Mouse (Mus musculus): Measurements from ENCODE around the gene Ube2q2.
"Not testable (repeated sequence)": the region's sequence is repeated elsewhere in the genome, so short reads cannot be mapped to it uniquely, and the experiment has no call there.

Ube2q2 gene

DNA sequence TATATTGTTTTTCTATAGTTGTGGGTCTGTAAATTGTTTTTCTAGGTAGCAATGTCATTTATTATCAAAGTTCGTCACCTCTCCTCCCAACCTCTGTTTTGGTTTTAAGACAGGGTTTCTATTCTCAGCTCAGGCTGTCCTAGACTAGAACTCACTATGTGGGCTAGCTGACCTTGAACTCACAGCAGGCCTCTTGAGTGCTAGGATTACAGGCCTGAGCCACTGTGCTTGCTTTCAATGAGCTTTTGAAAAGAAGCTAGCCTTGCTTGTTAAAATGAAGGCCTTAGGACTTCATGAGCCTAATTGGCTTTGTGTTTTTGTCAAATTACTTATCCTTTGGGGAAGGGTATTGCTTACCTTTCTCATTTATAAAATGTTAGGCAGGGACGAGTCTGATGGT is 25.6 kb downstream of the Ube2q2 start:
- DNase-seq = no peak

DNA sequence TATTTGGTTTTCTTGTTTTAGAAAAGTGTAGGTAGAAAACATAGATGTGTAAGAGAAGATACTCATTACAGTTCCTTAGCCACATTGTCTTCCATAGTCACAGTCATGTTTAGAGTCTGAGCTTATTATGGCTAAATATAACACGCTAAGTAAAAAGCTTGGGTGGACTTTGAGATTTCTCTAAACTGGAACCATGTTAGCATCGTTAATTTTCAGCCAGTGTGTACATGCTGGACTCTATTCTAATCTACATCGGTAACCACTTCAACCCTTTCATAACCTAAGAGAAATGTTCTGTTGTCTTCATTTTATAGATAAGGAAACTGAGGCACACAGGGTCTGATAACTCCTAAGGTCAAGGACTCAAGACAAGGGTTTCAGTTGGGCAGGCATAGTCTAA is 47.2 kb downstream of the Ube2q2 start:
- DNase-seq = no peak

DNA sequence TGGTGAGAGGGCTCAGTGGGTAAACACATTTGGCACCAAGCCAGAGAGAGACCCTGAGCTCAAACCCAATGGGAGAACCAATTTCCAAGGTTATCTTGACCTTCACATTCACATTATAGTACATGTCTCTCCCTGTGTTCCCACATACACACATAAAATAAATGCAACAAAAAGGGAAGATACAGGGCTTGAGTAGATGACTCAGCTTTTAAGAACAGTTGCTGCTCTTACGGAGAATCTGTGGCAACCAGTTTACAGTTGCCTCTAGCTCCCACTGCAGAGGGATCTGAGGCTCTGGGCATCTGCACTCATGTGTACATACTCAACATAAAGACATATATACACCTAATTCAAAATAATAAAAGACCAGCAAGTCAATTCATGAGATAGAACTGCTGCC is 49.6 kb downstream of the Ube2q2 start:
- DNase-seq = no peak

DNA sequence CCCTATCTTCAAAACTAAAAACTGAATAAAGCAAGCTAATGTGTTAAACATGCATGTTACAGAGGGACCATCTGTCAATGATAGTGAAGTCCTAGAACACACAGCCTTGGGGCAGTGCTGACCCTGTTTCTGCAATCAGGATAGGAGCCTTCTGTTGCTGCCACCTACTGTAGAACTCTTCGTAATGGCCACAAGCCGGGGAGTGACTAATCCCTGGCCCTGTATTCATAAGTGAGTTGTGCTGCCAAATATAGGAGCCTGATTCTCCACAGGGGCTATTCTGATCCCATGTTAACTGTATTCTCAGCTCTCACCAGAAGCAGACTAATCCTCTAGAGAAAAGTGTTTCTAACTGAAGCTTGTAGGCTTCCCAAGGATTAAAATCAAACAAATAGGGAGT is 50.7 kb downstream of the Ube2q2 start:
- peak; percentile 77 for DNase-seq

DNA sequence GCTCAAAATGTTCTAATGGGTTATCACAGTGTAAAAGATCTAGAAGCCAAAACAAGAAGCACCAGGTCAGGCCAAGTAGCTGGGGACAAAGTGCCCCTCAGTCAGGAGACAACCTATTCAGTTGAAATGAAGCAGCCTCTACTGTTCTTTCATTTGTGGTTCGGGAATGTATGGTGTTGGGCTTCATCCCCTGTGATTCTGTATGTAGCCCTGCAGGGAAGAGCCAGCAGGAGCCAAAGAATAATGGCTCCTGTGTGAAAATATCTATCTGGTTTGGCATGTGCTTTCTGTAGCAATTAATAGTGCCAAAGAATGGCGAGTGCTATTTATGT is 59.8 kb downstream of the Ube2q2 start:
- DNase-seq = no peak

DNA sequence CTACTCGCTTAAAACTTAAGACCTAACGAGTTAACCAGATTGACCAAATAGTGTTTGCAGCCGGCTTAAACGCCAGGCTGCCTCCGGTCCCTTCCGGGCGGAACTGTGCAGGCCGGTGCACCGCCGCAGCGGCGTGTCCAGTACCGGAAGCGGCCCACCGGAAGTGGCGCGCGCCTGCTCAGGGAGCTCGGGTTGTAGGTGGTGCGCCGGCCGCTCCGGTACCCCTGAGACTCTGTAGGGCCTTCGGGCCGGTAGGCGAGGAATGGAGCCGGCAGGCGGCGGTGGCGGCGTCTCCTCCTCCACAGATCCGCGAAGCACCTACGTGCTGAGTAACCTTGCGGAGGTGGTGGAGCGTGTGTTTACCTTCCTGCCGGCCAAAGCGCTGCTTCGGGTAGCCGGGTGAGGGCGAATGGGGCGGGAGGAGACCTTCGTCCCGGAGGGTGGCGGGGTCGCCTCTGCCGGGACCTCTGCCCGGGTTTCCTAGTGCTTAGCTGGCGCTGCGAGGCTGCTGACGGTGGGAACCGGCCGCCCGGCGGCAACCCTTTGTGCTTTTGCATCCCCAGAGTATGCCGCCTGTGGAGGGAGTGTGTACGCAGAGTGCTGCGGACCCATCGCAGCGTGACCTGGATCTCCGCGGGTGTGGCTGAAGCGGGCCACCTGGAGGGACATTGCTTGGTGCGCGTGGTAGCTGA is 60.3 kb downstream of the Ube2q2 start, which contains the start of gene Fbxo22:
Gene Fbxo22 (plus strand): TSS at position 136 of the 692 bp plus-strand sequence.
- DNase-seq = peak; percentile 88

DNA sequence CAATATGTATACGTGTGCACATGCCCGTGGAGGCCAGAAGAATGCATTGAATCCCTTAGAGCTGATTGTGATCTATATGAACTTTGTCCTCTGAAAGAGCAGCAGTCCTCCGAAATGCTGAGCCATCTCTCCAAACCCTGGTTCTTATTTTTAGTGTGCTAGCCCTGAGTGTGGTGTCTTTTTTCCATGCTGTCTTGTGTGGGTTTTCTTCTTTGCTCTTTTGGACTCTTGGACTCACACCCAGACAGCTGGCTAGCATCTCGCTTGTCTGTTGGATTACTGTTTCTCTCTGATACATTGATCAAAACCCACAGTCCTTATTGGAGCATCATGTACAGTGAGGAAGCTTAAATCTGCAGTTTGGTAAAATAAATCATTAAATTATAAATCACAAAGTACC is 63.0 kb downstream of the Ube2q2 start:
- DNase-seq = no peak

DNA sequence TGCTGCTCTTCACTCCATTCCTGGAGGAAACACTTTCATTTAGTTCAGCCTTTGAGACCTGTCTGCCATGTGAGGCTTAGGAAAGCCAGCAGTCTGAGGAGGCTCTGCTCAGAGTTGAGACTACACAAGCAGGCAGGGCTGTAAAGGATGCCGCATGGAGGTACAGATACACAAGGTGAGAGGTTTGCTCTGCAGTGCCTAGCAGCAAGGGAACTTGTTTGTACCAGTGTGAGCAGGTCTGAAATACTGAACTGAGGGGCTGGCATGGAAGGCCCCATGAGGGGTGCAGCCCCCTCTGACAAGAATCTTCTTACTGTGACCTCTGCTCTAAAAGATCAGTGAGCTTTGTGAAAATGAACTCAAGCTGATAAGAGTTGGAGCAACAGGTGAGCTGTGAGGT is 64.7 kb downstream of the Ube2q2 start:
- DNase-seq = no peak

DNA sequence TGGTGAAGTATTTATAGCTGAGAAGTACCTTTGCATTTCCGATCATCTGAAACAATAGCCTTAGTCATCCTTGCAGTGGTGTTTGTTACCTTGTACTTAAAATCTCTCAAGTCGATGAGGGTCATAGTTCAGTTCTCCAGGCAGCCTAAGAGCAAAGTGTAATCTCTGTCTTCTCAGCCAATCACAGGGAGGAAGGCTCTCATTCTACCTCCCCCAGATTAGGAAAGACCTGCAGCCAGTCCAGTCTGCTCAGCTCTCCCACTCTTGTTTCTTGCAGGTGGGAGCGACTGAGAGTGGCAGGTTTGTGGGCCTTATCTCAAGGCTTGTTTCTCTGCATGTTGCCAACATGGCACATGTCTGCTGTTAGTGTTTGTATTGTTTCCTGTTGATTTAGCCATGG is 66.4 kb downstream of the Ube2q2 start:
- DNase-seq = no peak

DNA sequence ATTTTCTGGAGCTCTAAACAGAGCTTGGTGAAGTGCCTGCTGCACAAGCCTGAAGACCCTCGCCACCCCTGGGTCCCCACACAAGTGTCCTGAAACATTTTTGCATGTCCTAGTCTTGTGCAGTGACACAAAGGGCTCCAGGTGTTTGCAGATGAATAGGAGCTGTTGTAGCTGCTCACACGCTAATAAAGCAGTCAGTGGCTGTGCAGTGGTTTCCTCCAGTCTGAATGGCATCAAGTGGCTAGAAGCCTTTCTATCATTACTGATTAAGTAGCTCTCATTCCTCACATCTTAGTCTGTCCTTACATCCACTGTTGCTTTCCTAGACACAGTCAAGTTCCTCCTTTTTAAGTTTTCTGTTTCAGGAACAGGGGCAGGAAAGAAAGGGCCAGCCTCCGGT is 67.0 kb downstream of the Ube2q2 start:
- DNase-seq = no peak

DNA sequence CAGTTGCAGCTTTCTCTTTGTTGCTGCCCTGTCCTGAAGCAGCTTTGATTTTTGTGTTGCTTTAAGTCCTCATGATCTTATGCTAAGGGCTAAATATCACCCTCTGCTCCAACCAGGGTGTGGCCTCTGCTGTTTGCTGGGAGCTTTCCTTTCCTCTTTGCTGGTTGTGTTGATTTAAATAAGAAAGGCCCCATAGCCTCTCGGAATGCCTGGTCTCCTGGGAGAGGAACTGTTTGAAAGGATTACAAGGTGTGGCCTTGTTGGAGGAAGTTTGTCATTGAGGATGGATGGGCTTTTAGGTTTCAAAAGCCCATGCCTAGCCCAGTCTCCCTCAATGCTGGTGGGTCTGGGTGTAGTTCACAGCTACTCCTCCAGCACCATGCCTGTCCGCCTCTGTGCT is 67.4 kb downstream of the Ube2q2 start:
- no peak for DNase-seq

DNA sequence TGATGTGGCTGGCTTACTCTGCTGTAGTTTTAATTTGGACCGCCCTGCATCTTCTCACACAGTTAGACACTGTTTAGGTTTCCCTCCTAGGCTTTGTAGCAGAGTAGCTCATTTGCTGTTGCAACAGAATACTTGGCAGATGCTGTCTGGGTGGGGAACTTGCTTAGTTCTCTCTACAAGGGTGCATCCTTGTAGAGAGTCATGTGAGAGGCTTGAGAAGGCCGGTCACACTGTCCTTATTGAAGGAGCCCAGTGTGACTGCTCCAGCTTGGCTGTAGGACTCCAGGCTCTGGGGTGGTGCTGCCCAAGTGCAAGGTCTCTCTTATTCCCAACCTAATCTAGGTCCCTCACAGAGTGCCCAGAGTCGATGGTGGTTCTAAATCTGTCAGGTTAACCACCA is 68.7 kb downstream of the Ube2q2 start:
- no peak for DNase-seq

DNA sequence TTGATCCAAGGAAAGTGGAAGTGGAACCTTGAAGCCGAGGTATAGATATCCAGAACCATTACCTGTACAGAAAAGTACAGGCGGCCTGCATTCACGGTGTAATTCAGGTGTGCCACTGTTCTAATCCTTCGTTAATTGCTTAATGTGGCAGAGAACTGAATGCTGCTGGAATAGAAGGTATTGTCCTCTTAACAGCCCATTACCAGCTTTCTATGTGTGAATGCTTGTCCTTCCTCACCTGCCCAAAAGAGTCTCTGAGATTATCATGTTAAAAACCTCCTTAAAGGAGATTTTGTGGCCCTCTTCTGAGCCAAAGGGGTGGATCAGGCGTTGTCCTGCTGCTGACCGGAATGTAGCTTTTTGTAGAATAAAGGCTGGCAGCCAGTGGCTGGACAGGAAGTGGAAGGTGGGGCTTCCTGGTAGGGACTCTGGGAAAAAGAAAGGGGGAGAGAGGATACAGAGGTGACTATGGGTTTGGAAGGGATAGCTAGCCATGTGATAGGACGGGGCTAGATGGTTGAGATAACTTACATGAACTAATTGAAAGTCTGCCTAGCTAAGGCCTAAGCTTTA is 76.6 kb downstream of the Ube2q2 start:
- DNase-seq = no peak

DNA sequence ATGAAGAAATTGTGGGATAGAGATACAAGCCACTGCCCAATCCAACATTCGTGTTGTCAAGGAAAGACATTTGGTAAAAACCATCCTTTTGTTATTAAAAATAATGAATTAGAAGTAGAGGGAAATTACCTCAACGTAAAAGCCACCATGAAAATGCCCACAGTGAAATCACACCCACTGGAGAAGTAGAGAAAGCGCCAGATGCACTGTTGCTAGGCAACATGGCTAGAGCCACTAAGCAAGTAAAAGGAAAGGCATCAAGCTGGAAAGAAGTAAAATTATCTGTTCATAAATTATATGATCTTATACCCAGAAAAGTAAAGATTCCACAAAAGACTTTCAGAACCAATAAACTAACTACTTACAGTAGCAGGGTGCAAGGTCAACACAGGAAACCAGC is 77.6 kb downstream of the Ube2q2 start:
- no peak for DNase-seq

DNA sequence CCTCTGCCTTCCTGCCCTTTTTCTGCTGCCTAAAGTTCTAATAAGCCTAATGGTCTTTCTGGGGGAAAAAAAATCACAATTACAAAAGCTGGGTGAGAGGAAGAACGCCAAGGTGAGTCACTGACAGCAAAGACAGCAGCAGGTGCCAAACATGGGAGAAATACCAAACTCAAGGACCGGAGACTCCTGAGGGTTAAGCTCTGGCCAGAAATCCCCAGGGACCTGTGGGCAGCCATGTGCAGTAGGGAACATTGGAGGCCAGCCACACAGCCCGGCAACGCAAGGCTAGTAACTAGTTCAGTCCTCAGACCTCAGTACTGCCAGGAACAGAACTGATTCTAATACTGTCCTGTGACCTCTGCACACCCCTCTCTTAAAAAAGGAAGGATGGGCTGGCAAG is 79.5 kb downstream of the Ube2q2 start:
- no peak for DNase-seq

DNA sequence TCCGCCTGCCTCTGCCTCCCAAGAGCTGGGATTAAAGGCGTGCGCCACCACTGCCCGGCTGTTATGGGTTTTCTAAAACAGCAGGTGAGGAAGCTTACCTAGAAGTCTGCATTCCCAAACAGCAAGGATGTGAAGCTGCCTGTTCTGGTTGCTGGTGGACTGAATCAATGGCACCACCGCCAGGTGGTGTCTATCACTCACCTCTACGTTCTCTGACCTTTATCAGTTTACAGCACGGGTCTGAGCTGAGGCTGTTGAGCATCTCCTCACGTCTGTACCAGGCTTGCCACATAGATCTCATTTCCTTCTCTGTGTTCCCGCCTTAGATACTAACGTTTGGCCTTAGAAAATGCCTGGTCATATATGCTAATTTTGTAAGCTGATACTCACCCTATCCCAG is 80.4 kb downstream of the Ube2q2 start:
- no peak for DNase-seq

DNA sequence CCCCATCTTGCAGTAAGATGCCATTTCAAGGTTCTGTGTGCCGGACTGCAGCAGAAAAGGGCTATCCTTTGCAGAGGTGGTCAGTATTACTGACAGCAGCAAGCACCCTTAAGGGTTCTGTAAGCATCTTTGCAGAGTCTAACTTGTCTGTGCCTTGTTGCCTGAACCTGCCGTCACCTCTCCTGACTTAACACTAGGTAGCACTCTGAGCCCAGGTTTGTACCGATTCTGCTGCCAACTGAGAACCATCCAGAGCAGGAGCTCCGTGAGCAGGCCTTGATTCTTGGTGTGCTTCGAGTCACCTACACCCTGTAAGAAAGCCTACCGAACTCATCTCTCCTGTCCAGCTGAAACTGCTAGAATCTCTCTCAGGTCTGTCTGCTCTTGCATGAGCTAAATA is 82.9 kb downstream of the Ube2q2 start:
- peak; percentile 81 for DNase-seq

DNA sequence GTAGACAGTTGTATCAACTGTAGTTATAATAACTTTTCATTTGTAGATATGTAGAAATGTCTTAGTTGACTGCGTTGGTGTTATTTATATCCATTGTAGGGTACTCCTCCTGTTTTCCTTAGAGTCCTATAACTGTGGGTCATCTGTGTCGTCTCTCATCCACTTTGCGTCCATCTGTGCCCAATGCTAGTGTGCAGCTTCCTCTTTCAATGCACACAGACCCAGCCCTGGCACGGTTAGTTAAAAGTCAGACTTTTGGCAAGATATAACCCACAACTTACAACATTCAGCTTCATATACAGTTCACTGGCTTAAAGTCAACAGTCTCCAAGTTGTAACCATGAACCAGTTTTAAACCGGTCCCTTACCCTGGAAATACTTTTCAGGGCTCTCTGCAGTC is 83.5 kb downstream of the Ube2q2 start:
- no peak for DNase-seq

DNA sequence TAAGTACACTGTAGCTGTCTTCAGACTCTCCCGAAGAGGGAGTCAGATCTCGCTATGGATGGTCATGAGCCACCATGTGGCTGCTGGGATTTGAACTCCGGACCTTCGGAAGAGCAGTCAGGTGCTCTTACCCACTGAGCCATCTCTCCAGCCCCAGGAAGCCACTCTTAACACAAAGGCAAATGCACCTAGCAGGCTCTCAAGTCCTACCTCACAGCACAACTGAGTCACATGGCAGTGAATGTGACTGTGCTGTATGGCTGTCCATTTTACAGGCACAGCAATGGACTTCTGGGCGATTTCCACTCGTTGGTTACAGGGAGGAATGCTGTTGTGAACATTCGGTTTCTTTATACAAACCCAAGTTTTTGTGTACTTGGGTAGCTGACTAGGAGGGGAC is 83.9 kb downstream of the Ube2q2 start:
- DNase-seq = no peak

DNA sequence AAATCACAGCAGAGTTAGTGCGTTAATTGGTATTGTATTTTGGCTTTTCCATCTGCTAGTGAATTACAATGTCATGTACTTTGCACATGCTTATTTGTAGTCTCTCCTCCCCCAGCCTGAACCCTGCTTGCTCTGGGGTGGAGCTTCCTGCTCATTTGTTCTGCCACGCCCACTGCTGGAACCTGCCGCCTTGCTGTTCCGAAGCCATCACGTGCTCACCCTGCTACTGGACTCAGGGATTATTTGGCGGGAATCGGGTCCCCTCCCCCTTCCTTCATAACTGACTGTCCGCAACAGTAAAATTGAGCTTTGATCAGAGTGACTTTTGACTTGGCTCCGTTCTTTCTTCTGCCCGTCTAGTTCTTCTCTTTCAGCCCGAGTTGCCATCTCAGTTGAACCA is 84.4 kb downstream of the Ube2q2 start:
- DNase-seq = not testable (repeated sequence)

DNA sequence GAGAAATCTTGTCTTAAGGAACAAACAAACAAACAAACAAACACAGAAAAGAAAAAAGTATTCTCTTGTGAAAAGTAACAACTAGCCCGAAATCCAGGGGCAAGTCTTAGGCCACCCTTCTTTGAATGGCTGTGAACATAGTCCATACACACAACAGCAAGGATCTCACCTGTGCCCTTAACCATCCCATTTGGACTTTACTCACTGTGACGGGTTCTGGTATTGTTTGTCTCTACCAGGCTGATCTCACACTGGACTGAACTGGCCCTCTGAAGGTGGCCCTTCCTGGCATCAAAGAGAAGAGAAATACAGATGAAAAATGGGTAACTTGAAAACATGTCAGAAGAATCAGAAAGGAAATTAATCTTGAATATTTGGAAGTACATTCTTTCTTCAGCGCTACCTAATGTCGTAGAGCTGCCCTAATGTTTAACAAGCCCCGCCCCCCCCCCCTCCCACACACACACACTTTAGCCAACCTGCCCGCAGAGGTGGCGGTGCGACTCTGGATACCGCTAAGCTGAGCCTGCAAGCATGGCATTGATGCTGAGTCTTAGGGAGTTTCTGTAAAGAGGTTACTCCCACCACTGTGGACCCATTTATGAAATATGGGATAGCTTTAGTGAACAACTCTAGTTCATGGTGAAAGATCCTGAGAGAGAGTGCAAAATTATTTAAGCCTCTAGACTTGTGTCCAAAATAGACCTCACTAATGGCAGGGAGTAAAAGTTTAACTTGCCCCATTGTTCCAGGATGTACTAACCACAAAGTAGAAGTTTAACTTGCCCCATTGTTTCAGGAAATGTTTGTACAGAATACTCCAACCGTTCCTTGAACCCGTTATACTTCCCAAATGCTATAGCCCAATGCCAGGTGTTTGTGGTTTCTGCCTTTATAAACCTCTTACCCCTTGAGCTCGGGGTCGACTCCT is 87.8 kb downstream of the Ube2q2 start:
- no peak for DNase-seq

DNA sequence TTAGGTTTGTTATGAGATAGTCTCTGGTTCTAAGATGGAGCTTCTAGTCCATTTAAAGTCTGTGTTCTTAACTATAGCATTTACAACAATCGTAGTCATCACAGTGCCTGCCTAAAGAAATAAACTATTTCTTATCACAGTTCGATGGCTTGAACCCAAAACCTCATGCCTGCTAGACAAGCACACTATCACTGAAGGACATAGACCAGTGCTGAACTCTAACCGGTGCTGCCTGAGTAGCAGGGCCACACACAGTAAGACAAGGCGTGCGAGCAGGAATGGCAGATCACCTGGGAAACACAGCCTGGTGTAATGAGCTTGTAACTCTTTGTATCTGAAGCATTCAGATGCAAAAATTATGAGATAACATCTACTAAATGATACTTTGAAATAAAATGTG is 92.2 kb downstream of the Ube2q2 start:
- no peak for DNase-seq

DNA sequence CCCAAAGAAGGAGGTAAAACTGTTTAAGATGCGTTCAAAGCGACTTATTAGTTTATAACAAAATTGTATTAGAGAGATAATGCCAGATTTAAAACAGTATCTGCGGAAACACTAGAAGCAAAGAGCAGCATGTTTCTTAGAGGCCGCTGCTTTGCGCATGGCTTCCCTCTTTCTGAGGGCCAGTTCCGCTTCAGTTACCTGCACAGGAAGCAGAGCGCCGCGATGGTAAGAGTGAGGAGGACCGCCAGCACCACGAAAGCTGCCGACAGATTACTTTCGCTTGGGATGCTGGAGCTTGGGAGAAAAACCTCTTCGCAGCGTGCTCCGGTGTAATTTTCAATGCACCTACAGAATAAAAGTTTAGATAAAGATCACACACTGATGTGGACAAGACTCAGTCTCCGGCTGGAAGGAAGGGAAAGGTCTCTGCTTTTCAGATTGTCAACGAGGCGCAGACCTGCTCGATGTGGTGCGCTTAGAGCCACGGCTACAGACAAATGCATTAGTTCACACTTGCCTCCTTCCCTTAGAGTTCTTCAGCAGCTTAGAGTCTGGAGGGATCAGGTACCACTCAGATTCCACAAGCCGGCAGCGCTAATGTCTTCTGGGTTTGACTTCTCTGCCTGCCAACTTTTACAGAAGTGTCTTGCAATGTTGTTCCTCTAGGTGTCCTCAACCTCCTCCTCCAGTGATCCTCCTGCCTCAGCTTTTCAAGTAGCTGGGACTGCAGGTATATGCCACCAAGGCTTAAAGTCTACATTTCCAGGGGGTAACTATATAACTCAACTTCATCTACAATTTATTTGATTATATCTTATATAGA is 93.4 kb downstream of the Ube2q2 start:
- DNase-seq = no peak

Measured in cerebellum, adult 9-11 months (tissue).